Mouse (Mus musculus): ENCODE data around the gene Wapl. TPM values are rescaled to one million over a fixed set of nuclear protein-coding genes. Genes with fewer than 3 reads are reported as not detected.
A peak's percentile ranks its signal among the peaks of the same experiment; 100 is the strongest.

Wapl gene
- total and polyA plus RNA-seq, 3 experiments: 80.4 to 221 (median 100) TPM

- TF ChIP-seq USF1 (IDR thresholded peaks at IDR 0.05; ENCODE audit: low read depth, low read length) (0 out of 2 replicates have a peak, but pooled peaks have one; percentile 16), SIN3A (IDR thresholded peaks at IDR 0.05; ENCODE audit: low read length) (0 out of 2 replicates have a peak, but pooled peaks have one; percentile 26), ETS1 (IDR thresholded peaks at IDR 0.05; ENCODE audit: low read depth, low read length) (0 out of 2 replicates have a peak, but pooled peaks have one; percentile 11), MXI1 (IDR thresholded peaks at IDR 0.05; ENCODE audit: low read depth, low read length) (no peak), ZKSCAN1 (IDR thresholded peaks at IDR 0.05; ENCODE audit: low read depth, low read length) (no peak), UBTF (IDR thresholded peaks at IDR 0.05; ENCODE audit: borderline replicate concordance, insufficient read depth, low read depth, low read length) (no peak), TCF12 (IDR thresholded peaks at IDR 0.05; ENCODE audit: low read depth, low read length) (0 out of 2 replicates have a peak, but pooled peaks have one; percentile 30), POLR2A (IDR thresholded peaks at IDR 0.05; ENCODE audit: control insufficient read depth in 1 of 2, insufficient read depth in 1 of 2, low read depth in 1 of 2, low read length in 2 of 2, poor library complexity in 1 of 2) (no peak; a peak in 1 of 4 replicates), USF2 (IDR thresholded peaks at IDR 0.05; ENCODE audit: borderline replicate concordance in 1 of 2, insufficient read depth in 1 of 2, low read depth in 1 of 2, low read length in 2 of 2) (no peak)
Measured at GRCm38 (mm10) chr14:34768373-34768772, 94.6 kb downstream of the Wapl start (continued).

GRCm38 (mm10) chr14:34769021-34769566, 95.4 kb downstream of the Wapl start:
- peaks cover 5% of the 10 kb centered on the region; the same call in 1 of the 2 replicates for H3K79me2 ChIP-seq (ENCODE audit: control insufficient read depth, insufficient read depth, low read length, poor library complexity)
- peaks cover 0 to 22% of the 10 kb centered on the region in 2 experiments; a peak in 3 of 4 replicates for H3K4me1 ChIP-seq (ENCODE audit: control insufficient read depth in 1 of 2, insufficient read depth in 2 of 2, low read length in 2 of 2)
- peaks cover 0 to 11% of the 10 kb centered on the region in 2 experiments; a peak in 2 of 4 replicates for H3K36me3 ChIP-seq (ENCODE audit: control insufficient read depth in 1 of 2, insufficient read depth in 2 of 2, low read length in 2 of 2)
- H3K4me3 ChIP-seq (ENCODE audit: control insufficient read depth in 1 of 2, insufficient read depth in 1 of 2, low read depth in 2 of 2, low read length in 2 of 2): peak overlapping the region; percentile 69 to 82
- peak overlapping the region; percentile 94 for H3K27ac ChIP-seq (ENCODE audit: control insufficient read depth, low read depth, low read length)
- H3K9ac ChIP-seq (ENCODE audit: control insufficient read depth, low read depth, low read length, poor library complexity, severe bottlenecking): peak overlapping the region; percentile 94
- peak; percentile 93 for DNase-seq (ENCODE audit: low read depth, low spot score)
- no peaks in the 10 kb centered on the region for H3K9me3 ChIP-seq (replicated peaks; ENCODE audit: insufficient read depth, low read length)
- no peaks in the 10 kb centered on the region for H3K27me3 ChIP-seq (ENCODE audit: control insufficient read depth in 1 of 2, insufficient read depth in 2 of 2, low read length in 2 of 2)
- TF ChIP-seq MAX (IDR thresholded peaks at IDR 0.05; ENCODE audit: low read length): peak; percentile 91
- TF ChIP-seq GABPA (IDR thresholded peaks at IDR 0.05; ENCODE audit: low read depth, low read length): no peak
- TF ChIP-seq USF1 (IDR thresholded peaks at IDR 0.05; ENCODE audit: low read depth, low read length): 0 out of 2 replicates have a peak, but pooled peaks have one; percentile 19
- TF ChIP-seq TAL1 (IDR thresholded peaks at IDR 0.05; ENCODE audit: low read length): no peak
- peak; percentile 74 for TF ChIP-seq RAD21 (IDR thresholded peaks at IDR 0.05; ENCODE audit: low read depth, low read length)
- 0 out of 2 replicates have a peak, but pooled peaks have one; percentile 33 for TF ChIP-seq TBP (IDR thresholded peaks at IDR 0.05; ENCODE audit: low read depth, low read length)
- peak; percentile 88 to 93 (median 92) for TF ChIP-seq CTCF (IDR thresholded peaks at IDR 0.05 in 2 of 3, conservative IDR thresholded peaks at IDR 0.05 in 1 of 3; ENCODE audit: control insufficient read depth in 1 of 3, insufficient read depth in 1 of 3, low read depth in 2 of 3, low read length in 3 of 3, poor library complexity in 1 of 3, severe bottlenecking in 1 of 3)
- TF ChIP-seq RCOR1 (IDR thresholded peaks at IDR 0.05; ENCODE audit: low read depth, low read length): no peak
- TF ChIP-seq MAFK (IDR thresholded peaks at IDR 0.05; ENCODE audit: borderline replicate concordance, low read depth, low read length): no peak
- TF ChIP-seq POLR2AphosphoS5 (IDR thresholded peaks at IDR 0.05; ENCODE audit: borderline replicate concordance, low read depth, low read length): no peak
- peak; percentile 77 for TF ChIP-seq SMC3 (IDR thresholded peaks at IDR 0.05; ENCODE audit: low read depth, low read length)
- TF ChIP-seq E2F4 (IDR thresholded peaks at IDR 0.05; ENCODE audit: borderline replicate concordance, low read depth, low read length): no peak; the same call in 1 of the 2 replicates
- TF ChIP-seq MYB (IDR thresholded peaks at IDR 0.05; ENCODE audit: low read depth, low read length): no peak
- TF ChIP-seq GATA1 (IDR thresholded peaks at IDR 0.05; ENCODE audit: low read depth, low read length): no peak
- no peak for TF ChIP-seq MEF2A (IDR thresholded peaks at IDR 0.05; ENCODE audit: extremely low read depth, insufficient replicate concordance, low read depth, low read length, poor library complexity, severe bottlenecking)
- TF ChIP-seq BHLHE40 (IDR thresholded peaks at IDR 0.05; ENCODE audit: borderline replicate concordance, low read depth, low read length): no peak
- TF ChIP-seq MAZ (IDR thresholded peaks at IDR 0.05; ENCODE audit: low read depth, low read length): peak; percentile 60; the same call in 1 of the 2 replicates
- no peak for TF ChIP-seq CHD2 (IDR thresholded peaks at IDR 0.05; ENCODE audit: low read length)
- no peak for TF ChIP-seq JUND (IDR thresholded peaks at IDR 0.05; ENCODE audit: low read depth, low read length)
- TF ChIP-seq SIN3A (IDR thresholded peaks at IDR 0.05; ENCODE audit: low read length): peak; percentile 26; the same call in 1 of the 2 replicates
- TF ChIP-seq ZC3H11A (IDR thresholded peaks at IDR 0.05; ENCODE audit: low read depth, low read length): peak; percentile 63
- no peak for TF ChIP-seq NRF1 (IDR thresholded peaks at IDR 0.05; ENCODE audit: insufficient read depth, low read depth, low read length, poor library complexity, severe bottlenecking)
- no peak for TF ChIP-seq ZNF384 (IDR thresholded peaks at IDR 0.05; ENCODE audit: low read depth, low read length)
- TF ChIP-seq NELFE (IDR thresholded peaks at IDR 0.05; ENCODE audit: low read depth, low read length): no peak; the same call in 1 of the 2 replicates
- TF ChIP-seq ZKSCAN1 (IDR thresholded peaks at IDR 0.05; ENCODE audit: low read depth, low read length): no peak
- no peak for TF ChIP-seq ELF1 (IDR thresholded peaks at IDR 0.05; ENCODE audit: low read depth, low read length)
- TF ChIP-seq MYC (IDR thresholded peaks at IDR 0.05; ENCODE audit: low read depth, low read length): peak; percentile 96
